Comparison of ENCODE assay signal across 1 mouse cellular context in genomic region chr12:110841731-110842493, GRCm38 (mm10).
TF ChIP-seq lines count a peak whose summit lies in the region.

No protein-coding gene starts in this region.

TF ChIP-seq in CH12.LX, 34 proteins besides CTCF, POLR2A, EP300 and RAD21 (continued from another document):
- no peak for TF ChIP-seq USF2 (conservative IDR thresholded peaks at IDR 0.05; ENCODE audit: low read depth, low read length)
- TF ChIP-seq MYC (IDR thresholded peaks at IDR 0.05; ENCODE audit: low read depth, low read length): peak; percentile 38; the same call in 1 of the 2 replicates
- TF ChIP-seq TCF12 (IDR thresholded peaks at IDR 0.05; ENCODE audit: low read depth, low read length): no peak
- no peak for TF ChIP-seq KAT2A (IDR thresholded peaks at IDR 0.05; ENCODE audit: insufficient replicate concordance, low read length)
- TF ChIP-seq E2F4 (IDR thresholded peaks at IDR 0.05; ENCODE audit: insufficient replicate concordance, low read depth, low read length): no peak
- no peak for TF ChIP-seq MAX (IDR thresholded peaks at IDR 0.05; ENCODE audit: low read length)
- TF ChIP-seq ZNF384 (IDR thresholded peaks at IDR 0.05; ENCODE audit: low read depth, low read length): peak; percentile 73
- TF ChIP-seq CHD1 (IDR thresholded peaks at IDR 0.05; ENCODE audit: low read depth, low read length): no peak
- peak; percentile 28; the same call in 1 of the 2 replicates for TF ChIP-seq MAFK (IDR thresholded peaks at IDR 0.05; ENCODE audit: insufficient replicate concordance, low read length)
- no peak for TF ChIP-seq JUN (IDR thresholded peaks at IDR 0.05; ENCODE audit: insufficient read depth, low read depth, low read length)
- no peak for TF ChIP-seq HCFC1 (IDR thresholded peaks at IDR 0.05; ENCODE audit: low read depth, low read length)
- TF ChIP-seq POLR2AphosphoS2 (IDR thresholded peaks at IDR 0.05; ENCODE audit: low read depth, low read length): no peak
- no peak for TF ChIP-seq UBTF (IDR thresholded peaks at IDR 0.05; ENCODE audit: low read depth, low read length)
- TF ChIP-seq GABPA (IDR thresholded peaks at IDR 0.05; ENCODE audit: insufficient replicate concordance, low read depth, low read length): no peak
- TF ChIP-seq CHD2 (IDR thresholded peaks at IDR 0.05; ENCODE audit: low read length): no peak
- TF ChIP-seq ELF1 (IDR thresholded peaks at IDR 0.05; ENCODE audit: low read depth, low read length): no peak
- no peak for TF ChIP-seq SMC3 (IDR thresholded peaks at IDR 0.05; ENCODE audit: low read depth, low read length)
- TF ChIP-seq IRF4 (IDR thresholded peaks at IDR 0.05; ENCODE audit: low read depth, low read length): peak; percentile 54
